Mouse (Mus musculus): ENCODE measurements around the gene Gak. TPM values are rescaled to one million over a fixed set of nuclear protein-coding genes. Genes with fewer than 3 reads are reported as not detected.
A peak's percentile ranks its signal among the peaks of the same experiment; 100 is the strongest.

The Gak gene
- polyA plus RNA-seq, 1 experiment from 2014 or later, result 49.0 TPM

GRCm38 (mm10) chr5:108668387-108668932 is 38.9 kb upstream of the Gak start:
- Histone ChIP-seq H3K4me2 (peak overlapping the region; percentile 81), H3K27me3 (no peaks in the 10 kb centered on the region), H3K9ac (peak overlapping the region; percentile 72), H3K4me3 (peak overlapping the region; percentile 58), H3K4me1 (peaks cover 18% of the 10 kb centered on the region), H3K27ac (peak overlapping the region; percentile 82), H3K36me3 (peaks cover 10% of the 10 kb centered on the region; the same call in 1 of the 2 replicates), H3K9me3 (no peaks in the 10 kb centered on the region)
- 13% methylated on average over 3 of the region's 3 CpGs for WGBS
- no peak for ATAC-seq (ENCODE audit: borderline replicate concordance, extremely low read depth, low FRiP score, low TSS enrichment)

GRCm38 (mm10) chr5:108667370-108667769 is 37.8 kb upstream of the Gak start:
- H3K9ac ChIP-seq, result no peak overlapping the region
- no peaks in the 10 kb centered on the region for H3K9me3 ChIP-seq
- H3K27me3 ChIP-seq, result no peaks in the 10 kb centered on the region
- 52% methylated on average over 2 of the region's 2 CpGs for WGBS
- peaks cover 9% of the 10 kb centered on the region; the same call in 1 of the 2 replicates for H3K36me3 ChIP-seq
- no peak overlapping the region for H3K27ac ChIP-seq
- H3K4me2 ChIP-seq, result no peak overlapping the region
- no peak for ATAC-seq (ENCODE audit: borderline replicate concordance, extremely low read depth, low FRiP score, low TSS enrichment)
- H3K4me1 ChIP-seq, result peaks cover 18% of the 10 kb centered on the region
- H3K4me3 ChIP-seq, result no peak overlapping the region

GRCm38 (mm10) chr5:108665066-108665465 is 35.5 kb upstream of the Gak start:
- no peaks in the 10 kb centered on the region for H3K9me3 ChIP-seq
- H3K36me3 ChIP-seq, result no peaks in the 10 kb centered on the region
- ATAC-seq (ENCODE audit: borderline replicate concordance, extremely low read depth, low FRiP score, low TSS enrichment), result no peak
- H3K4me3 ChIP-seq, result no peak overlapping the region
- peaks cover 16% of the 10 kb centered on the region for H3K4me1 ChIP-seq
- H3K27ac ChIP-seq, result no peak overlapping the region
- no peak overlapping the region for H3K4me2 ChIP-seq
- 36% methylated on average over 3 of the region's 3 CpGs for WGBS
- H3K9ac ChIP-seq, result no peak overlapping the region
- H3K27me3 ChIP-seq, result no peaks in the 10 kb centered on the region

- no peak for ATAC-seq (ENCODE audit: borderline replicate concordance, extremely low read depth, low FRiP score, low TSS enrichment)
- Histone ChIP-seq H3K9me3 (no peaks in the 10 kb centered on the region), H3K27me3 (no peaks in the 10 kb centered on the region), H3K4me2 (no peak overlapping the region), H3K4me1 (peaks cover 16% of the 10 kb centered on the region), H3K27ac (no peak overlapping the region), H3K9ac (no peak overlapping the region), H3K4me3 (no peak overlapping the region), H3K36me3 (0 out of 2 replicates have a peak, but pooled peaks cover under 1% of the 10 kb centered on the region)
- 85% methylated on average over 4 of the region's 4 CpGs for WGBS
Observed at GRCm38 (mm10) chr5:108662772-108663171, 33.2 kb upstream of the Gak start.

GRCm38 (mm10) chr5:108660632-108661268 is 31.2 kb upstream of the Gak start:
- H3K27ac ChIP-seq, result peak overlapping the region; percentile 52; the same call in 1 of the 2 replicates
- peaks cover 16% of the 10 kb centered on the region for H3K4me1 ChIP-seq
- H3K27me3 ChIP-seq, result no peaks in the 10 kb centered on the region
- no peaks in the 10 kb centered on the region for H3K9me3 ChIP-seq
- peak; percentile 98 for ATAC-seq (ENCODE audit: borderline replicate concordance, extremely low read depth, low FRiP score, low TSS enrichment)
- H3K4me2 ChIP-seq, result peak overlapping the region; percentile 84
- H3K36me3 ChIP-seq, result peaks cover 4% of the 10 kb centered on the region
- WGBS, result 12% methylated on average over 36 of the region's 36 CpGs
- H3K9ac ChIP-seq, result peak overlapping the region; percentile 87
- peak overlapping the region; percentile 79 for H3K4me3 ChIP-seq

GRCm38 (mm10) chr5:108659698-108660631 is 30.4 kb upstream of the Gak start, which contains the start of gene Idua:
Gene Idua, plus strand, starts transcription at chr5:108660331.
- peak within 1 kb of the TSS; percentile 79 for H3K4me3 ChIP-seq
- no peaks in the 10 kb centered on the region for H3K27me3 ChIP-seq
- H3K9ac ChIP-seq, result peak within 1 kb of the TSS; percentile 87
- peaks cover 12% of the 10 kb centered on the region for H3K36me3 ChIP-seq
- peak within 1 kb of the TSS; percentile 84 for H3K4me2 ChIP-seq
- peak within 1 kb of the TSS; percentile 52; the same call in 1 of the 2 replicates for H3K27ac ChIP-seq
- no peaks in the 10 kb centered on the region for H3K9me3 ChIP-seq
- peak; percentile 1 for ATAC-seq (ENCODE audit: borderline replicate concordance, extremely low read depth, low FRiP score, low TSS enrichment)
- peaks cover 16% of the 10 kb centered on the region for H3K4me1 ChIP-seq
- WGBS, result 9% methylated on average over 24 of the region's 24 CpGs

- Histone ChIP-seq H3K4me2 (no peak overlapping the region), H3K4me3 (no peak overlapping the region), H3K36me3 (peaks cover 26% of the 10 kb centered on the region), H3K4me1 (peaks cover 16% of the 10 kb centered on the region), H3K9ac (no peak overlapping the region), H3K27ac (no peak overlapping the region), H3K9me3 (no peaks in the 10 kb centered on the region), H3K27me3 (no peaks in the 10 kb centered on the region)
- no peak for ATAC-seq (ENCODE audit: borderline replicate concordance, extremely low read depth, low FRiP score, low TSS enrichment)
- WGBS, result 96% methylated on average over 1 of the region's 1 CpGs
Observed at GRCm38 (mm10) chr5:108658611-108659010, 29.1 kb upstream of the Gak start.

- H3K4me3 ChIP-seq, result no peak overlapping the region
- ATAC-seq (ENCODE audit: borderline replicate concordance, extremely low read depth, low FRiP score, low TSS enrichment), result no peak
- no peak overlapping the region for H3K4me2 ChIP-seq
- peaks cover 31% of the 10 kb centered on the region for H3K36me3 ChIP-seq
- peaks cover 16% of the 10 kb centered on the region for H3K4me1 ChIP-seq
- no peaks in the 10 kb centered on the region for H3K9me3 ChIP-seq
- no peaks in the 10 kb centered on the region for H3K27me3 ChIP-seq
- WGBS, result 73% methylated on average over 5 of the region's 5 CpGs
- no peak overlapping the region for H3K9ac ChIP-seq
- no peak overlapping the region for H3K27ac ChIP-seq
Observed at GRCm38 (mm10) chr5:108657406-108657805, 27.9 kb upstream of the Gak start.

GRCm38 (mm10) chr5:108655891-108656650 is 26.5 kb upstream of the Gak start:
- H3K36me3 ChIP-seq, result peaks cover 36% of the 10 kb centered on the region
- WGBS, result 93% methylated on average over 15 of the region's 15 CpGs
- ATAC-seq (ENCODE audit: borderline replicate concordance, extremely low read depth, low FRiP score, low TSS enrichment), result no peak

GRCm38 (mm10) chr5:108655381-108655780 is 25.8 kb upstream of the Gak start:
- Histone ChIP-seq H3K27ac (no peak overlapping the region), H3K9me3 (no peaks in the 10 kb centered on the region), H3K4me3 (no peak overlapping the region), H3K4me1 (peaks cover 12% of the 10 kb centered on the region), H3K27me3 (no peaks in the 10 kb centered on the region), H3K36me3 (peaks cover 42% of the 10 kb centered on the region), H3K9ac (no peak overlapping the region), H3K4me2 (no peak overlapping the region)
- ATAC-seq (ENCODE audit: borderline replicate concordance, extremely low read depth, low FRiP score, low TSS enrichment), result no peak
- 91% methylated on average over 9 of the region's 9 CpGs for WGBS

More at GRCm38 (mm10) chr5:108655891-108656650, 26.5 kb upstream of the Gak start:
- H3K9me3 ChIP-seq, result no peaks in the 10 kb centered on the region
- H3K4me2 ChIP-seq, result no peak overlapping the region
- peaks cover 16% of the 10 kb centered on the region for H3K4me1 ChIP-seq
- no peaks in the 10 kb centered on the region for H3K27me3 ChIP-seq
- no peak overlapping the region for H3K9ac ChIP-seq
- H3K27ac ChIP-seq, result no peak overlapping the region
- H3K4me3 ChIP-seq, result no peak overlapping the region

- Histone ChIP-seq H3K27me3 (no peaks in the 10 kb centered on the region), H3K9ac (no peak overlapping the region), H3K27ac (no peak overlapping the region), H3K4me1 (peaks cover 7% of the 10 kb centered on the region), H3K4me3 (no peak overlapping the region), H3K4me2 (no peak overlapping the region), H3K36me3 (peaks cover 46% of the 10 kb centered on the region), H3K9me3 (no peaks in the 10 kb centered on the region)
- 93% methylated on average over 10 of the region's 10 CpGs for WGBS
- ATAC-seq (ENCODE audit: borderline replicate concordance, extremely low read depth, low FRiP score, low TSS enrichment), result no peak
Observed at GRCm38 (mm10) chr5:108654444-108654990, 25.0 kb upstream of the Gak start.
